Mouse (Mus musculus) left cerebral cortex, postnatal 14 days (tissue): Measurements from ENCODE around the gene Cfap74. TPM values are rescaled to one million over a fixed set of nuclear protein-coding genes. Genes with fewer than 3 reads are reported as not detected.

Experiments
- DNase-seq, 2 experiments: peaks; one replicate each; pipeline ENCODE4 v3.0.0; 2021 to 2022; ENCODE audit warnings: low spot score in 2 of 2, mixed read lengths in 1 of 2
- intact Hi-C: fragments of 180-260 bp; cut with DNase I; formaldehyde crosslinking; loops from one replicate; pipeline ENCODE4 v1.15.1; 2025
- total RNA-seq, 2 experiments: library from RNA; stranded (reverse); gene quantifications; 2 replicates each; pipeline ENCODE4 v1.2.3; 2021

Gene Cfap74
- total RNA-seq, 2 experiments from 2014 or later = 11.2 to 11.7 TPM

GRCm38 (mm10) chr4:155489101-155489970, 80.3 kb downstream of the Cfap74 start:
- intact Hi-C loops = no loop called here
- no peak for DNase-seq

- intact Hi-C loops = no loop called here
- DNase-seq = peak in 1 of 2 experiments; percentile 21
Measured at GRCm38 (mm10) chr4:155490456-155490855, 81.5 kb downstream of the Cfap74 start.

- intact Hi-C loops = no loop called here
- DNase-seq = peak; percentile 93 to 96
Measured at GRCm38 (mm10) chr4:155490990-155491504, 82.1 kb downstream of the Cfap74 start, which contains the start of gene Gnb1. Gene Gnb1, plus strand, starts transcription at chr4:155491361.

GRCm38 (mm10) chr4:155491529-155492130, 82.6 kb downstream of the Cfap74 start:
- intact Hi-C loops = no loop called here
- DNase-seq = no peak

- intact Hi-C loops = no loop called here
Measured at GRCm38 (mm10) chr4:155492131-155492633, 83.2 kb downstream of the Cfap74 start.

GRCm38 (mm10) chr4:155494891-155495290, 85.9 kb downstream of the Cfap74 start:
- DNase-seq = no peak
- intact Hi-C loops = no loop called here

More at GRCm38 (mm10) chr4:155492131-155492633, 83.2 kb downstream of the Cfap74 start:
- DNase-seq = peak; percentile 20 to 51

GRCm38 (mm10) chr4:155497963-155498362, 89.0 kb downstream of the Cfap74 start:
- DNase-seq = no peak
- intact Hi-C loops = no loop called here

GRCm38 (mm10) chr4:155501126-155501525, 92.1 kb downstream of the Cfap74 start:
- intact Hi-C loops = no loop called here
- DNase-seq = no peak

- no peak for DNase-seq
- intact Hi-C loops = no loop called here
Measured at GRCm38 (mm10) chr4:155505067-155505466, 96.1 kb downstream of the Cfap74 start.

GRCm38 (mm10) chr4:155505671-155506295, 96.8 kb downstream of the Cfap74 start:
- no peak for DNase-seq
- intact Hi-C loops = no loop called here

- intact Hi-C loops = no loop called here
- no peak for DNase-seq
Measured at GRCm38 (mm10) chr4:155508614-155509013, 99.6 kb downstream of the Cfap74 start.

GRCm38 (mm10) chr4:155510981-155511380, 102.0 kb downstream of the Cfap74 start:
- no peak for DNase-seq
- intact Hi-C loops = no loop called here

- intact Hi-C loops = no loop called here
Measured at GRCm38 (mm10) chr4:155514810-155515209, 105.8 kb downstream of the Cfap74 start.

More at GRCm38 (mm10) chr4:155514810-155515209, 105.8 kb downstream of the Cfap74 start:
- no peak for DNase-seq

Other genes starting within 250 kb of the Cfap74 start
- gene Ski, start 186.6 kb upstream of the Cfap74 start, total RNA-seq = 100 to 1,000 TPM; 110 to 111 TPM
- gene Faap20, start 159.4 kb upstream of the Cfap74 start, total RNA-seq = 10 to 100 TPM; 22.6 to 27.0 TPM
- gene Prkcz, start 47.8 kb upstream of the Cfap74 start, total RNA-seq = 100 to 1,000 TPM; 204 to 214 TPM
- gene Gabrd, start 11.1 kb upstream of the Cfap74 start, total RNA-seq = 10 to 100 TPM; 58.3 to 66.1 TPM
- 1 to 10 TPM; 1.2 to 2.9 TPM for gene Tmem52, start 59.9 kb downstream of the Cfap74 start, total RNA-seq
- 1,000 to 10,000 TPM in 1 of 2 experiments, 100 to 1,000 TPM in 1; 991 to 1,025 TPM for gene Gnb1, start 82.2 kb downstream of the Cfap74 start, total RNA-seq
- 10 to 100 TPM; 62.2 to 62.5 TPM for gene Nadk, start 153.2 kb downstream of the Cfap74 start, total RNA-seq
- gene Slc35e2, start 192.2 kb downstream of the Cfap74 start, total RNA-seq = 10 to 100 TPM; 48.8 to 53.1 TPM
- 10 to 100 TPM; 45.4 to 47.0 TPM for gene Cdk11b, start 215.7 kb downstream of the Cfap74 start, total RNA-seq
- not detected for gene Gm10563, start 236.2 kb downstream of the Cfap74 start, total RNA-seq
- gene Mmp23, start 244.2 kb downstream of the Cfap74 start, total RNA-seq = 1 to 10 TPM; 1.2 to 2.4 TPM